Mouse (Mus musculus) gastrocnemius, postnatal 14 days (tissue): ENCODE data around the gene Ptma. TPM values are rescaled to one million over a fixed set of nuclear protein-coding genes. Genes with fewer than 3 reads are reported as not detected.
"Not testable (repeated sequence)": the region's sequence is repeated elsewhere in the genome, so short reads cannot be mapped to it uniquely, and the experiment has no call there.

Source experiments
- DNase-seq: peaks from one replicate; pipeline ENCODE4 v3.0.0; 2021; ENCODE audit warnings: mixed read lengths
- intact Hi-C: fragments of 180-260 bp; cut with DNase I; formaldehyde crosslinking; loops from one replicate; pipeline ENCODE4 v1.15.1; 2025; ENCODE audit warnings: low total_unique reads
- long read RNA-seq, 2 experiments: library from polyadenylated mRNA; stranded (forward); transcript quantifications; one replicate each; pipeline ENCODE4 v2.0.0; 2021
- total RNA-seq, 2 experiments: library from RNA; stranded (reverse); gene quantifications; 2 replicates each; pipeline ENCODE4 v1.2.3; 2021

The Ptma gene
- total RNA-seq = 100 to 1,000 TPM; 184 to 248 TPM
- long read RNA-seq, experiment 1, transcript Ptma-201 (5 exons, 1,216 nt) = major isoform, 84 of 88 reads
- long read RNA-seq, experiment 1, partial matches to known transcripts = 1 of 88 reads
- long read RNA-seq, experiment 1, other reads (novel, unspliced or antisense) = 3 of 88 reads
- long read RNA-seq, experiment 2, transcript Ptma-201 (5 exons, 1,216 nt) = major isoform, 72 of 80 reads
- long read RNA-seq, experiment 2, partial matches to known transcripts = 3 of 80 reads
- long read RNA-seq, experiment 2, other reads (novel, unspliced or antisense) = 5 of 80 reads

GRCm38 (mm10) chr1:86526116-86526788, at the start of gene Ptma:
Ptma (plus strand) TSS chr1:86526726.
- intact Hi-C loops = no loop called here
- peak; percentile 97 for DNase-seq

- DNase-seq = no peak
- intact Hi-C loops = no loop called here
These were observed 48.7 kb upstream of the Ptma start for GRCm38 (mm10) chr1:86477738-86478285.

GRCm38 (mm10) chr1:86479099-86479825, 47.3 kb upstream of the Ptma start:
- DNase-seq = no peak
- intact Hi-C loops = no loop called here

GRCm38 (mm10) chr1:86480288-86480687, 46.2 kb upstream of the Ptma start:
- intact Hi-C loops = no loop called here
- DNase-seq = no peak

GRCm38 (mm10) chr1:86480735-86481447, 45.6 kb upstream of the Ptma start:
- intact Hi-C loops = no loop called here
- DNase-seq = no peak

- intact Hi-C loops = no loop called here
- DNase-seq = no peak
These were observed 45.1 kb upstream of the Ptma start for GRCm38 (mm10) chr1:86481468-86481867.

- intact Hi-C loops = no loop called here
- DNase-seq = no peak
These were observed 44.2 kb upstream of the Ptma start for GRCm38 (mm10) chr1:86482288-86482687.

- intact Hi-C loops = no loop called here
- DNase-seq = no peak
These were observed 43.8 kb upstream of the Ptma start for GRCm38 (mm10) chr1:86482761-86483160.

GRCm38 (mm10) chr1:86485346-86485745, 41.2 kb upstream of the Ptma start:
- intact Hi-C loops = no loop called here

GRCm38 (mm10) chr1:86485858-86486257, 40.7 kb upstream of the Ptma start:
- DNase-seq, intact Hi-C loops: not testable (repeated sequence)

More at GRCm38 (mm10) chr1:86485346-86485745, 41.2 kb upstream of the Ptma start:
- DNase-seq = no peak

- no peak for DNase-seq
- intact Hi-C loops = no loop called here
These were observed 39.7 kb upstream of the Ptma start for GRCm38 (mm10) chr1:86486703-86487294.

- peak; percentile 99 for DNase-seq
- intact Hi-C loops = no loop called here
These were observed 39.1 kb upstream of the Ptma start for GRCm38 (mm10) chr1:86487295-86487907.

- intact Hi-C loops = no loop called here
These were observed 38.6 kb upstream of the Ptma start for GRCm38 (mm10) chr1:86487908-86488314.

GRCm38 (mm10) chr1:86488326-86488725, 38.2 kb upstream of the Ptma start:
- no peak for DNase-seq
- intact Hi-C loops = no loop called here

More at GRCm38 (mm10) chr1:86487908-86488314, 38.6 kb upstream of the Ptma start:
- no peak for DNase-seq

- intact Hi-C loops = no loop called here
- no peak for DNase-seq
These were observed 37.8 kb upstream of the Ptma start for GRCm38 (mm10) chr1:86488774-86489173.

- DNase-seq = no peak
- intact Hi-C loops = no loop called here
These were observed 36.6 kb upstream of the Ptma start for GRCm38 (mm10) chr1:86489901-86490300.

- no peak for DNase-seq
- intact Hi-C loops = no loop called here
These were observed 35.8 kb upstream of the Ptma start for GRCm38 (mm10) chr1:86490697-86491096.

- no peak for DNase-seq
- intact Hi-C loops = no loop called here
These were observed 34.9 kb upstream of the Ptma start for GRCm38 (mm10) chr1:86491533-86492094.
